Mouse (Mus musculus): ENCODE measurements around the gene Actg1. TPM values are rescaled to one million over a fixed set of nuclear protein-coding genes. Genes with fewer than 3 reads are reported as not detected.
A peak's percentile ranks its signal among the peaks of the same experiment; 100 is the strongest.

The Actg1 gene
- total RNA-seq, 1 experiment, result 2,367 TPM

DNA sequence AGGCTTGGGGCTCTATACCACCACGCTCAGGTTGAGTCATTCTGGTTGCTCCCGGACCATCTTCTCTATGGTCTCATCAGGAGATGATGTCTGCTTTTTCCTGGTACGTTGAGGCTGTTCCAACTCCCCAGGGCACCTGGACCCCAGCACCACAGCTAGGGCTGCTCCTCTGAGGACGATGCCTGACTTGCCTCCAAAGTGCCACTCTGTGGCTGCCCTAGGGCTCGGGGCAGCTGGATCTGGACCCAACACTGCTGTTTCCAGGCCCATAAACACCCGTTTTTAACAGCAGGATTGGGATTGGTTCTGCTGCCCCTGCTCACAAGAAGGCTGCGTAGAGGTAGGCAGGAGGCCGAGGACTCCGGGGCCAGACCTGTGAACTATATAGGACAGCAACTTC, 45.2 kb downstream of the Actg1 start:
- no peak for TF ChIP-seq HCFC1 (IDR thresholded peaks at IDR 0.05; ENCODE audit: borderline replicate concordance, insufficient read depth, low read length)
- TF ChIP-seq ZNF384 (IDR thresholded peaks at IDR 0.05; ENCODE audit: low read depth, low read length), result no peak
- no peak for TF ChIP-seq CHD2 (IDR thresholded peaks at IDR 0.05; ENCODE audit: low read depth, low read length)
- no peak for TF ChIP-seq MAFK (IDR thresholded peaks at IDR 0.05; ENCODE audit: insufficient read depth, low read depth, low read length)
- no peak for TF ChIP-seq ZC3H11A (IDR thresholded peaks at IDR 0.05; ENCODE audit: borderline replicate concordance, low read depth, low read length)
- Histone ChIP-seq H3K9ac (ENCODE audit: insufficient read depth, low read depth, low read length, poor library complexity, severe bottlenecking) (no peak overlapping the region), H3K4me3 (ENCODE audit: insufficient read depth in 1 of 2, low read depth in 1 of 2, low read length in 2 of 2, poor library complexity in 1 of 2, severe bottlenecking in 1 of 2) (no peak overlapping the region), H3K9me3 (ENCODE audit: control insufficient read depth, insufficient read depth, low read depth, low read length) (no peaks in the 10 kb centered on the region), H3K27ac (ENCODE audit: insufficient read depth, low read depth, low read length, poor library complexity, severe bottlenecking) (no peak overlapping the region), H3K4me1 (ENCODE audit: control insufficient read depth in 2 of 2, insufficient read depth in 2 of 2, low read length in 2 of 2, poor library complexity in 1 of 2) (peaks cover 4 to 10% of the 10 kb centered on the region in 2 experiments; a peak in 2 of 4 replicates), H3K36me3 (ENCODE audit: control insufficient read depth, insufficient read depth, low read length, poor library complexity, severe bottlenecking) (no peaks in the 10 kb centered on the region)
- in situ Hi-C loops (cut with MboI; ENCODE audit: low sequenced_read_pairs in 2 of 2, unreplicated experiment in 2 of 2), result no loop called here
- DNase-seq (ENCODE audit: low read depth, low spot score), result no peak

DNA sequence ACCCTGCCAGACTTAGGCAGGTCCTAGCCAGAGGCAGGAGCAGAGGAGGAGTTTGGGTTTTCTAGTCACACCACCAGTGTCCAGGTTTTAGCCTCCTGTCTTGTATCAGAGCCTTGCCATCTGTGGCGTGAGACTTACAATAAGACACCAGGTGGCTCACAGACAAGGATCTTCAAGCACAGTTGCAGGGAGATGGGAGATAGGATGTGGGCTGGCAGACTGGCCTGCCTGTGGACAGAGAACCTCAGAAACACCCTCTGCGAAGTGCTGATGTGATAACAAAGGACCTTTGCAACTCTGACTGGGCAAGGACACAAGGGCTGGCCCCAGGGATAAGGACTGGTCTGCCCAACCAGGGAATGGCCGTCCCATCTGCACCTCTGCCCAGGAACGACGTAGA, 48.9 kb downstream of the Actg1 start:
- no peak for DNase-seq (ENCODE audit: low read depth, low spot score)
- no peak for TF ChIP-seq MAFK (IDR thresholded peaks at IDR 0.05; ENCODE audit: insufficient read depth, low read depth, low read length)
- TF ChIP-seq CHD2 (IDR thresholded peaks at IDR 0.05; ENCODE audit: low read depth, low read length), result no peak
- no peak overlapping the region for H3K4me3 ChIP-seq (ENCODE audit: insufficient read depth in 1 of 2, low read depth in 1 of 2, low read length in 2 of 2, poor library complexity in 1 of 2, severe bottlenecking in 1 of 2)
- peaks cover under 1 to 17% of the 10 kb centered on the region in 2 experiments; a peak in 2 of 4 replicates for H3K4me1 ChIP-seq (ENCODE audit: control insufficient read depth in 2 of 2, insufficient read depth in 2 of 2, low read length in 2 of 2, poor library complexity in 1 of 2)
- no peak overlapping the region for H3K27ac ChIP-seq (ENCODE audit: insufficient read depth, low read depth, low read length, poor library complexity, severe bottlenecking)
- no peaks in the 10 kb centered on the region for H3K36me3 ChIP-seq (ENCODE audit: control insufficient read depth, insufficient read depth, low read length, poor library complexity, severe bottlenecking)
- in situ Hi-C loops (cut with MboI; ENCODE audit: low sequenced_read_pairs in 2 of 2, unreplicated experiment in 2 of 2), result no loop called here
- no peaks in the 10 kb centered on the region for H3K9me3 ChIP-seq (ENCODE audit: control insufficient read depth, insufficient read depth, low read depth, low read length)
- no peak overlapping the region for H3K9ac ChIP-seq (ENCODE audit: insufficient read depth, low read depth, low read length, poor library complexity, severe bottlenecking)

DNA sequence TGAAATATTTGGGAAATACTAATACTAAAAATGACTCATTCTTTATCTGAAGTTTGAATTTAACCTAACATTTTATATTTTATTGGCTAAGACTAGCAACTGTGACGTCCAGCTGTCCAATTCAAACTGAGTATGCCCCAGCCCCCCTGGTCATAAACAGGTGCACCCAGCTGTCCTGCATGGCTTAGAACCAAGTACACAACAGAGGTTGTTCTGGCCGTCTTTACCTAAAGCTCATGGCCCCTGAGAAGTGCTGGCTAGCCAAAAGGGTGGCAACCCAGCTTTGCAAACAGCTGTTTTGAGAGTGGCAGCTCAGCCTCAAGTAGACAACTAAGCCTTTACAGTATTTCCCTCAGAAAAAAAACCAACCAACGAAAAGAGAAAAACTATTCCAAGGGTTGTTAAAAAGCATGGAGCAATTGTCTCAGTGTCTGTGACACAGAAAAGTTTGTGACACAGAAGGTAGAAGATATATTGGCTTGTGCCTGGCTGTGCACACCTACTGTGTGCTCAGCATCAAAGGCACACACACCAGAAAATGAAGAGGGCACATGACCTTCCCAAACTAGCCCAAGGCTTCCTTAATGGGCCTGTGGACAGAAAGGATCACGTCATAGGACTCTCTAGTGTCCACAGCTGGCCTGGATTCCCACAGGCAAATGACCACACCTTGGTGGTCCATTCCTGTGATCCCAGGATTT, 49.8 kb downstream of the Actg1 start:
- H3K9ac ChIP-seq (ENCODE audit: insufficient read depth, low read depth, low read length, poor library complexity, severe bottlenecking), result no peak overlapping the region
- H3K27ac ChIP-seq (ENCODE audit: insufficient read depth, low read depth, low read length, poor library complexity, severe bottlenecking), result no peak overlapping the region
- H3K9me3 ChIP-seq (ENCODE audit: control insufficient read depth, insufficient read depth, low read depth, low read length), result no peaks in the 10 kb centered on the region
- TF ChIP-seq CHD2 (IDR thresholded peaks at IDR 0.05; ENCODE audit: low read depth, low read length), result no peak
- TF ChIP-seq ZC3H11A (IDR thresholded peaks at IDR 0.05; ENCODE audit: borderline replicate concordance, low read depth, low read length), result no peak
- no peak for TF ChIP-seq ZNF384 (IDR thresholded peaks at IDR 0.05; ENCODE audit: low read depth, low read length)
- no peak for TF ChIP-seq MAFK (IDR thresholded peaks at IDR 0.05; ENCODE audit: insufficient read depth, low read depth, low read length)
- TF ChIP-seq HCFC1 (IDR thresholded peaks at IDR 0.05; ENCODE audit: borderline replicate concordance, insufficient read depth, low read length), result no peak
- H3K4me1 ChIP-seq (ENCODE audit: control insufficient read depth in 2 of 2, insufficient read depth in 2 of 2, low read length in 2 of 2, poor library complexity in 1 of 2), result peaks cover 0 to 13% of the 10 kb centered on the region in 2 experiments; a peak in 2 of 4 replicates
- H3K4me3 ChIP-seq (ENCODE audit: insufficient read depth in 1 of 2, low read depth in 1 of 2, low read length in 2 of 2, poor library complexity in 1 of 2, severe bottlenecking in 1 of 2), result no peak overlapping the region
- DNase-seq (ENCODE audit: low read depth, low spot score), result no peak
- no peaks in the 10 kb centered on the region for H3K36me3 ChIP-seq (ENCODE audit: control insufficient read depth, insufficient read depth, low read length, poor library complexity, severe bottlenecking)
- in situ Hi-C loops (cut with MboI; ENCODE audit: low sequenced_read_pairs in 2 of 2, unreplicated experiment in 2 of 2), result no loop called here

DNA sequence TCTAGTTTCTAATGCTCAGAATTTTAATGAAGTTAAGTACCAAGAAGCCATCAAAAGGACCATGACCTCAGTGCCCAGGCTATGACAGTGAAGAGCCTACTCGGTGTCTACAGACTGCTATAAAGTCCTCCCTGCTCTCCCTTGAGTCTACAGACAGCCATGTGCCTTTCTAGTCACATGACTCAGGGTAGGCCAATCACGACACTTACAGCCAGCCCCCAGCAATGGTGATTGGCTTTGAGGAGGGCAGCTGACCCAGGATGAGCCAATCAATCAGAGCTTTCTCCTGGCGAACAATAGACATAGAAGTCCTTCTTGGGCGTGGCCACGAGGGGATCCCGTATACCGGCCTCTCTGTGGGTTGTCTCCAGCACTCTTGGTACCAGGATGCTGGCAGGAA, 50.6 kb downstream of the Actg1 start:
- DNase-seq (ENCODE audit: low read depth, low spot score), result peak; percentile 77
- TF ChIP-seq ZNF384 (IDR thresholded peaks at IDR 0.05; ENCODE audit: low read depth, low read length) (no peak), CHD2 (IDR thresholded peaks at IDR 0.05; ENCODE audit: low read depth, low read length) (peak; percentile 71; the same call in 1 of the 2 replicates)
- Histone ChIP-seq H3K9ac (ENCODE audit: insufficient read depth, low read depth, low read length, poor library complexity, severe bottlenecking) (no peak overlapping the region), H3K4me1 (ENCODE audit: control insufficient read depth in 2 of 2, insufficient read depth in 2 of 2, low read length in 2 of 2, poor library complexity in 1 of 2) (peaks cover 0 to 11% of the 10 kb centered on the region in 2 experiments; a peak in 2 of 4 replicates), H3K4me3 (ENCODE audit: insufficient read depth in 1 of 2, low read depth in 1 of 2, low read length in 2 of 2, poor library complexity in 1 of 2, severe bottlenecking in 1 of 2) (no peak overlapping the region), H3K9me3 (ENCODE audit: control insufficient read depth, insufficient read depth, low read depth, low read length) (no peaks in the 10 kb centered on the region), H3K27ac (ENCODE audit: insufficient read depth, low read depth, low read length, poor library complexity, severe bottlenecking) (no peak overlapping the region), H3K36me3 (ENCODE audit: control insufficient read depth, insufficient read depth, low read length, poor library complexity, severe bottlenecking) (no peaks in the 10 kb centered on the region)
- in situ Hi-C loops (cut with MboI; ENCODE audit: low sequenced_read_pairs in 2 of 2, unreplicated experiment in 2 of 2), result no loop called here

Measured in ES-E14 (cell line).